Mouse (Mus musculus) neural tube, embryonic 15.5 days (tissue): ENCODE measurements around the gene Myadml2. TPM values are rescaled to one million over a fixed set of nuclear protein-coding genes. Genes with fewer than 3 reads are reported as not detected.
A peak's percentile ranks its signal among the peaks of the same experiment; 100 is the strongest.

Experiments used
- ATAC-seq: fragments of 200-750 bp; cut with Nextera tagmentation; 2 replicates; pipeline ENCODE4 v1.8.0; 2017; ENCODE audit warnings: mild to moderate bottlenecking, moderate TSS enrichment, moderate library complexity; ENCODE audit not compliant: low FRiP score
- H3K27ac ChIP-seq: fragments of 300-500 bp; sonication (generic); replicated peaks from 2 replicates; pipeline ENCODE4 v1.5.1; 2015; ENCODE audit warnings: mild to moderate bottlenecking, inconsistent platforms
- H3K27me3 ChIP-seq: fragments of 300-500 bp; sonication (generic); replicated peaks from 2 replicates; pipeline ENCODE4 v1.6.1; 2015; ENCODE audit warnings: inconsistent platforms
- H3K36me3 ChIP-seq: fragments of 300-500 bp; sonication (generic); 2 replicates; pipeline ENCODE4 v1.6.1; 2015; ENCODE audit warnings: inconsistent platforms
- H3K4me1 ChIP-seq: fragments of 300-500 bp; sonication (generic); 2 replicates; pipeline ENCODE4 v1.6.1; 2015; ENCODE audit warnings: inconsistent platforms
- H3K4me2 ChIP-seq: fragments of 300-500 bp; sonication (generic); 2 replicates; pipeline ENCODE4 v1.6.1; 2015; ENCODE audit warnings: inconsistent platforms, mild to moderate bottlenecking, moderate library complexity
- H3K4me3 ChIP-seq: fragments of 300-500 bp; sonication (generic); replicated peaks from 2 replicates; pipeline ENCODE4 v1.5.1; 2015; ENCODE audit warnings: mild to moderate bottlenecking, inconsistent platforms
- H3K9ac ChIP-seq: fragments of 300-500 bp; sonication (generic); replicated peaks from 2 replicates; pipeline ENCODE4 v1.6.1; 2015; ENCODE audit warnings: mild to moderate bottlenecking, inconsistent platforms
- H3K9me3 ChIP-seq: fragments of 300-500 bp; sonication (generic); replicated peaks from 2 replicates; pipeline ENCODE4 v1.6.1; 2016; ENCODE audit warnings: inconsistent platforms
- WGBS: fragments of 180-500 bp; shearing (Covaris S2); methylation state at CpG from one replicate; pipeline ENCODE4 v1.1.7; 2015; ENCODE audit warnings: mixed read lengths; 5-methylcytosine and 5-hydroxymethylcytosine counted together
- polyA plus RNA-seq: library from polyadenylated mRNA; unstranded; fragments of >200 nt; fragmentation: Nextera tagmentation; extraction: Ambion mirVana; gene quantifications from 2 replicates; pipeline ENCODE4 v1.2.1, GENCODE M21; 2015

The Myadml2 gene
- polyA plus RNA-seq = 2.5 and 2.6 TPM in 2 replicates

- H3K4me2 ChIP-seq = peak within 1 kb of the TSS; percentile 59
Measured at GRCm38 (mm10) chr11:120648001-120648476, at the start of gene Myadml2. TSS of gene Myadml2 (minus strand) at chr11:120648158.

DNA sequence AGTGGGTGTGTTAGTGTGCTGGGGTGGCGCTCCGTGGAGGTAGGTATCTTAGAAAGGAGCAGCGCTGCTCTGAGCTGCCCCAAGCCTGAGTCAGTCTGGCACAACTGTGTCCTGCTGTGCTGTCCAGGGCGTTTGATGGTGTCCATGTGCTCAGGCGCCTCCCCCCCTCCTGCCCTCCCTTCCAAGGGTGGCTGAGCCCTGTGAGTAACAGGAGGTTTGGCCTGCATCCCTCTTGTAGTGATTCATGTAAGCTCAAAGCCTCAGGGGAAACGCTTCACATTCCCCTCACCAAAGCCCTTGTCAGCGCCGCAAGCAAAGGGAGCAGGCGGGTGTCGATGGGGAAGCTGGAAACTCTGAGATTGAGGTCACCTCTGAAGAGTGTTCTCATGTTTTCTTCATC lies 49.8 kb upstream of the Myadml2 start:
- H3K4me2 ChIP-seq = no peak overlapping the region
- no peak overlapping the region for H3K4me3 ChIP-seq
- peaks cover 15% of the 10 kb centered on the region for H3K4me1 ChIP-seq
- no peaks in the 10 kb centered on the region for H3K27me3 ChIP-seq
- peaks cover 37% of the 10 kb centered on the region for H3K36me3 ChIP-seq
- no peak overlapping the region; the same call in 1 of the 2 replicates for H3K9ac ChIP-seq
- H3K9me3 ChIP-seq = no peaks in the 10 kb centered on the region
- WGBS = 62% methylated on average over 10 of the region's 10 CpGs
- H3K27ac ChIP-seq = no peak overlapping the region
- ATAC-seq = no peak

More at GRCm38 (mm10) chr11:120648001-120648476, at the start of gene Myadml2:
- Histone ChIP-seq H3K27ac (0 out of 2 replicates have a peak within 1 kb of the TSS, but pooled peaks have one; percentile 33), H3K4me1 (peaks cover 15% of the 10 kb centered on the region), H3K27me3 (no peaks in the 10 kb centered on the region), H3K9ac (peak within 1 kb of the TSS; percentile 32; the same call in 1 of the 2 replicates), H3K9me3 (no peaks in the 10 kb centered on the region), H3K4me3 (peak within 1 kb of the TSS; percentile 29), H3K36me3 (no peaks in the 10 kb centered on the region)
- 4% methylated on average over 13 of the region's 13 CpGs for WGBS
- ATAC-seq = no peak

DNA sequence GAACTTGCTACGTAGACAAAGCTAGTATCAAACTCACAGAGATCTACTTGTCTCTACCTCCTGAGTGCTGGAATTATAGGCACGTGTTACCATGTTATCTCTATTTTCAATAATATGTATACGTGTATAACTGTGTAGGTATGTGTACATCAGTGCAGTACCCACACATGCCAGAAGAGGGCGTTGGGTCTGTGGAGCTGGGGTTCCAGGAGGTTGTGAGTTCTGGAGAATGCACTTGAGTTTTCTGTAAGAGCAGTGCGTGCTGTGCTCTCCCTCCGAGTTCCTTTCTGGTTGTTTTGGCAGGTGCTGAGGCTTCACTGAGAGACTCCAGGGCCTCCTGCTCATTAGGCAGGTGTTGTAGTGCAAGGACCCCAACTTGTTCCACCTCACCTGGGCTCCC lies 48.6 kb upstream of the Myadml2 start:
- H3K4me3 ChIP-seq = no peak overlapping the region
- H3K4me1 ChIP-seq = peaks cover 15% of the 10 kb centered on the region
- H3K9me3 ChIP-seq = no peaks in the 10 kb centered on the region
- peaks cover 34% of the 10 kb centered on the region for H3K36me3 ChIP-seq
- 91% methylated on average over 6 of the region's 6 CpGs for WGBS
- H3K27me3 ChIP-seq = no peaks in the 10 kb centered on the region
- H3K27ac ChIP-seq = no peak overlapping the region
- H3K9ac ChIP-seq = no peak overlapping the region
- no peak overlapping the region for H3K4me2 ChIP-seq
- no peak for ATAC-seq

DNA sequence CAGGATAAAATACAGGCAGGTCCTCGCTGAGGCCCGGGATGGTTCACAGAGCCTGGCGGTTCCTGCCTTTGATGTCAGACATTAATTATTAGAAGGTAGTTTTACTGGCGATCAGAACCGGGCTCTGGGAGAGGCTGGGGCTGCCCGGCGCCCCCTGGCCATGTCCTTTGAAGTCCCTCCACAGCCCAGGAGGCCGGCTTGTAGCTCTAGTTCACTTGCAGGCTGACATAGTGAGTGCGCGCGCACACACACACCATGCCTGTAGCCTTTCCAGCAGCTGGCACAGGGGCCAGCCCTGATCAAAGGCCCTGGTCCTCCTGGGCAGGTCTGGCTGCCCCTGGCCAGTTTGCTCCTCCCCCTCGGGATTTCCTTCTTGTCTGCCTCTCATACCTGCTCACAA lies 47.7 kb upstream of the Myadml2 start:
- peaks cover 15% of the 10 kb centered on the region for H3K4me1 ChIP-seq
- H3K9ac ChIP-seq = no peak overlapping the region
- H3K27ac ChIP-seq = peak overlapping the region; percentile 24
- 11% methylated on average over 12 of the region's 12 CpGs for WGBS
- ATAC-seq = no peak
- no peak overlapping the region for H3K4me2 ChIP-seq
- peaks cover 34% of the 10 kb centered on the region for H3K36me3 ChIP-seq
- H3K27me3 ChIP-seq = no peaks in the 10 kb centered on the region
- no peaks in the 10 kb centered on the region for H3K9me3 ChIP-seq
- H3K4me3 ChIP-seq = no peak overlapping the region

DNA sequence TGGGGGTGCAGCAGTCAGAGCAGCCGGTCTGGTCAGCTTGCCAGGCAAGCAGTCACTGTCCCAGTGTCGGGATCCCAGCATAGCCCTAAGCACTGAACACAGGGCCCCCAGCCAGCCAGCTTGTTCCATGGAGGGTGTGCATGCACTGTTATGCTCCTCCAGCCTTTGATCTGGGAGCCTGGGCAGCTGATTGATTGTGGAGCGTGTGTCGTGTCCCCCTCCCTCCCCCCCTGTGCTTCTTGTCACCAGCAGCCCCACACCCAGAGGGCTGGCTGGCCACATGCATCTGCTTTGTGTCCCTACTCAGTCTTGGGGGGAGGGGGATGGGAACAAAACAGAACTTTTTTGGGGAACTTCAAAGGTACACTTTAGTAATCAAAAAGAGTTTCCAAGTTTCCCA lies 47.2 kb upstream of the Myadml2 start:
- ATAC-seq = peak; percentile 78
- peaks cover 15% of the 10 kb centered on the region for H3K4me1 ChIP-seq
- 14% methylated on average over 4 of the region's 4 CpGs for WGBS
- H3K27me3 ChIP-seq = no peaks in the 10 kb centered on the region
- H3K4me3 ChIP-seq = no peak overlapping the region
- peak overlapping the region; percentile 24; the same call in 1 of the 2 replicates for H3K27ac ChIP-seq
- no peaks in the 10 kb centered on the region for H3K9me3 ChIP-seq
- no peak overlapping the region for H3K9ac ChIP-seq
- peaks cover 38% of the 10 kb centered on the region for H3K36me3 ChIP-seq
- no peak overlapping the region for H3K4me2 ChIP-seq

GRCm38 (mm10) chr11:120693461-120693860 lies 45.5 kb upstream of the Myadml2 start:
- no peak overlapping the region for H3K27ac ChIP-seq
- H3K4me3 ChIP-seq = no peak overlapping the region
- no peak overlapping the region for H3K4me2 ChIP-seq
- no peak overlapping the region for H3K9ac ChIP-seq
- peaks cover 50% of the 10 kb centered on the region for H3K36me3 ChIP-seq
- no peaks in the 10 kb centered on the region for H3K27me3 ChIP-seq
- H3K4me1 ChIP-seq = peaks cover 15% of the 10 kb centered on the region
- WGBS = 60% methylated on average over 3 of the region's 3 CpGs
- ATAC-seq = no peak
- H3K9me3 ChIP-seq = no peaks in the 10 kb centered on the region

DNA sequence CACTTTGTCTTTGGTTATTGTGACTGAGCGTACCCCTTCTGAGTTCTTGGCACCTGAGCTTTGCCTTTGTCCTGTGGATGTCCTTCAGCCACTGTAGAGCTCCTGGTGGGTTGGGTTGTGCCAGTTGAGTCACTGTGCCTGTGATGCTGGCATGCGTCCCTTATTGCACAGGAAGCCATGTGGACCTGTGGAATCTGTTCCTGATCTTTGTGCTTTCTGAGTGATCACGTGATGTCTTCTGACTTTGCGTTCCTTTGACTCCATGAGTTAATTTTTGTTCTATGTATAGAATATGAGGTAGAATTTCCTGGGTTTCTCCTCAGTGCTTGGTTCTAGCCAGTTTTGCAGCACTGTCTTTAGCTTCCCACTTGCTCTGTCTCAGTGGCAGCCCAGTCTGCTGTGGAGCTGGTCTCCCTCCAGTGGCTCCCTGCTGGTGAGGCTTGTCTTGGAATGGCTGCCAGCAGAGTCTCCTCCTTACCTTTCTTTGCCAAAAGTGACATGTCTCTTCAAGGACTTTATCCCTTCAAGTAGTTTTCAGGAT lies 44.6 kb upstream of the Myadml2 start:
- Histone ChIP-seq H3K27ac (no peak overlapping the region), H3K4me1 (peaks cover 15% of the 10 kb centered on the region), H3K4me2 (no peak overlapping the region), H3K9me3 (no peaks in the 10 kb centered on the region), H3K27me3 (no peaks in the 10 kb centered on the region), H3K36me3 (peaks cover 58% of the 10 kb centered on the region), H3K9ac (no peak overlapping the region), H3K4me3 (no peak overlapping the region)
- 92% methylated on average over 4 of the region's 4 CpGs for WGBS
- no peak for ATAC-seq

DNA sequence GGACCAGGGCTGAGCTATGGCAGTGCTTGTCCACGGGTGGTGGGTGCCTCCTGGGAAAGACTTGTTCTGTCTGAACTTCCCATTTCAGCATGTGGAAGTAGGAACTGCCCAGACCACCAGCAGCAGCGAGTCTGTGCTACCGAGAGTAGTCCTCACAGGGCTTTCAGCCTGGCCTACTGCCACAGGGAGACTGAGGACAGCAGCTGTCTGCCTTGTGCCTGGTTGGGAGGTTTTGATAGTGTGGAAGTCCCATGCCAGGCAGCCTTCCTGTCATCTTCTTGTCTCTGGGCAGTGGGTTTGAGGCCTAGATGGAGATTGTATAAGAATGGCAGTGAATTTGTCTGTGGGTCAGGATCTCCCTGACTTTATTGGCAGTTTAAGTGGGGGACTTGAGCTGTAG lies 41.4 kb upstream of the Myadml2 start:
- WGBS = 87% methylated on average over 3 of the region's 3 CpGs
- peaks cover 63% of the 10 kb centered on the region for H3K36me3 ChIP-seq
- no peak overlapping the region for H3K27ac ChIP-seq

GRCm38 (mm10) chr11:120686650-120687272 lies 38.8 kb upstream of the Myadml2 start:
- H3K9me3 ChIP-seq = no peaks in the 10 kb centered on the region
- peak overlapping the region; percentile 37; the same call in 1 of the 2 replicates for H3K27ac ChIP-seq
- H3K27me3 ChIP-seq = no peaks in the 10 kb centered on the region
- H3K4me1 ChIP-seq = no peaks in the 10 kb centered on the region
- WGBS = 82% methylated on average over 20 of the region's 20 CpGs
- no peak overlapping the region for H3K4me2 ChIP-seq
- no peak for ATAC-seq
- no peak overlapping the region for H3K9ac ChIP-seq
- H3K36me3 ChIP-seq = peaks cover 66% of the 10 kb centered on the region
- no peak overlapping the region for H3K4me3 ChIP-seq

More for the DNA sequence above, 41.4 kb upstream of the Myadml2 start:
- H3K4me1 ChIP-seq = no peaks in the 10 kb centered on the region
- H3K9ac ChIP-seq = no peak overlapping the region
- no peaks in the 10 kb centered on the region for H3K9me3 ChIP-seq
- no peak overlapping the region for H3K4me2 ChIP-seq
- no peaks in the 10 kb centered on the region for H3K27me3 ChIP-seq
- H3K4me3 ChIP-seq = no peak overlapping the region
- ATAC-seq = no peak

DNA sequence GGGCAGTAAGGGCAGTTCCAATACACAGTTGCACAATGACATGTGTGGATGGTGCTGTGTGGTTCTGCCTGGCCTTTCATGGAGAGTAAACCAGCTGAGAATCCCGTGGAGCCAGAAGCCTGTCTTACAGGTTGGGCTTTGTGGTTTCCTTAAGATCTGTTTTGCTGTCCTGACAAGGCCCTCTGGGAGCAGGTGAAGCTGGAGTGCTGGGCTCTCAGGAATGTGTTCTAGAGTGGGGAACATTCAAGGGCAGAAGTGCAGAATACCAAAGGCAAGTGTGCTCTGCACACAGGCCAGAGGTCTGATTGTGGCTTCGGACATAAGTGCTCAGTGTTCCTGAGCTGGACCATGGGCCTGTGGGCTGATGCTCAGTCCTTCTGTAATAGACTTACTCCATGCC lies 36.7 kb upstream of the Myadml2 start:
- Histone ChIP-seq H3K9ac (no peak overlapping the region), H3K36me3 (peaks cover 69% of the 10 kb centered on the region), H3K27ac (no peak overlapping the region), H3K4me2 (no peak overlapping the region), H3K4me3 (no peak overlapping the region), H3K9me3 (no peaks in the 10 kb centered on the region), H3K27me3 (no peaks in the 10 kb centered on the region), H3K4me1 (no peaks in the 10 kb centered on the region)
- no peak for ATAC-seq
- 93% methylated on average over 2 of the region's 2 CpGs for WGBS

GRCm38 (mm10) chr11:120684086-120684485 lies 36.1 kb upstream of the Myadml2 start:
- H3K27me3 ChIP-seq = no peaks in the 10 kb centered on the region
- peaks cover 69% of the 10 kb centered on the region for H3K36me3 ChIP-seq
- no peak overlapping the region for H3K4me3 ChIP-seq
- H3K4me2 ChIP-seq = no peak overlapping the region
- H3K9ac ChIP-seq = no peak overlapping the region
- no peak overlapping the region for H3K27ac ChIP-seq
- no peaks in the 10 kb centered on the region for H3K9me3 ChIP-seq
- ATAC-seq = no peak
- H3K4me1 ChIP-seq = no peaks in the 10 kb centered on the region
- 92% methylated on average over 2 of the region's 2 CpGs for WGBS

GRCm38 (mm10) chr11:120683536-120683935 lies 35.6 kb upstream of the Myadml2 start:
- Histone ChIP-seq H3K9me3 (no peaks in the 10 kb centered on the region), H3K36me3 (peaks cover 69% of the 10 kb centered on the region), H3K4me2 (no peak overlapping the region), H3K27ac (no peak overlapping the region), H3K4me1 (no peaks in the 10 kb centered on the region), H3K27me3 (no peaks in the 10 kb centered on the region), H3K9ac (no peak overlapping the region), H3K4me3 (no peak overlapping the region)
- no peak for ATAC-seq
- WGBS = 93% methylated on average over 3 of the region's 3 CpGs
